Mouse (Mus musculus) WW6 (cell line): ENCODE data around the gene Mettl1.
"Not testable (repeated sequence)": the region's sequence is repeated elsewhere in the genome, so short reads cannot be mapped to it uniquely, and the experiment has no call there.

ENCODE experiments used
- DNase-seq: peaks from one replicate; pipeline ENCODE4 v3.0.0-alpha.2; 2013; ENCODE audit warnings: low read depth, low spot score

Gene Mettl1

GRCm38 (mm10) chr10:127047954-127048353 is 6.7 kb downstream of the Mettl1 start, which contains the start of gene Cyp27b1:
Gene Cyp27b1 (plus strand): TSS chr10:127048250.
- DNase-seq, result no peak

- no peak for DNase-seq
Measured at GRCm38 (mm10) chr10:127048608-127049394, 7.6 kb downstream of the Mettl1 start.

- DNase-seq, result no peak
Measured at GRCm38 (mm10) chr10:127049395-127050118, 8.3 kb downstream of the Mettl1 start.

DNA sequence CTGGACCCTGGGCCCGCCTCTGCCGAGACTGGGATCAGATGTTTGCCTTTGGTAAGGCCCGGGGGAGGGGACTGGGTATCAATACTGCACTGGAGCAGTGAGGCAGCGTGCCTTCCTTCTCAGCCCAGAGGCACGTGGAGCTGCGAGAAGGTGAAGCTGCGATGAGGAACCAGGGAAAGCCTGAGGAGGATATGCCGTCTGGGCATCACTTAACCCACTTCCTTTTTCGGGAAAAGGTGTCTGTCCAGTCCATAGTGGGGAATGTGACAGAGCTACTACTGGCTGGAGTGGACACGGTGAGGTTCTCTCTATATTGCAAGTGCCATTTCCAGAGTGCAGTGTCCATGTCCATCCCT is 8.9 kb downstream of the Mettl1 start:
- no peak for DNase-seq

GRCm38 (mm10) chr10:127054646-127055045 is 13.4 kb downstream of the Mettl1 start:
- no peak for DNase-seq

GRCm38 (mm10) chr10:127055406-127055805 is 14.2 kb downstream of the Mettl1 start:
- DNase-seq, result no peak

- DNase-seq, result no peak
Measured at GRCm38 (mm10) chr10:127056490-127056889, 15.3 kb downstream of the Mettl1 start.

DNA sequence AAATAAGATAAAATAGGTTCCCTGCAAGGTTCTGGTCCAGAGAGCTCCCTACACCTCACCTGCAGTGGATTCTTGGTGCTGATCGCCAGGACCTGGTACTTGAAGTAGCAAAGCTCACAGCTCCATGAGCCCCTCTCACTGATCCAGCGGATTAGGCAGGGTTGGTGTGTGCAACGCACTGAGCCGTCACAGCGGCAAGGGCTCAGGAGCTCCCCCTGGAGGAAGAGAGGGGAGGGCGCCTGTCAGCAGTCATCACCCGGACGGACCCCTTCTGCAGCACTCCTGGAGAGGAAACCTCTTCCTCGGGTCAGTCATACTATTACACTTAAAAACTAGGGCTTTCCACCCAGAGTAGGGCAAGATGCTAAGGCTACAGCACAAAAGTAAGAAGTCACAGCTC is 16.9 kb downstream of the Mettl1 start:
- no peak for DNase-seq

GRCm38 (mm10) chr10:127058708-127059107 is 17.5 kb downstream of the Mettl1 start:
- DNase-seq, result no peak

DNA sequence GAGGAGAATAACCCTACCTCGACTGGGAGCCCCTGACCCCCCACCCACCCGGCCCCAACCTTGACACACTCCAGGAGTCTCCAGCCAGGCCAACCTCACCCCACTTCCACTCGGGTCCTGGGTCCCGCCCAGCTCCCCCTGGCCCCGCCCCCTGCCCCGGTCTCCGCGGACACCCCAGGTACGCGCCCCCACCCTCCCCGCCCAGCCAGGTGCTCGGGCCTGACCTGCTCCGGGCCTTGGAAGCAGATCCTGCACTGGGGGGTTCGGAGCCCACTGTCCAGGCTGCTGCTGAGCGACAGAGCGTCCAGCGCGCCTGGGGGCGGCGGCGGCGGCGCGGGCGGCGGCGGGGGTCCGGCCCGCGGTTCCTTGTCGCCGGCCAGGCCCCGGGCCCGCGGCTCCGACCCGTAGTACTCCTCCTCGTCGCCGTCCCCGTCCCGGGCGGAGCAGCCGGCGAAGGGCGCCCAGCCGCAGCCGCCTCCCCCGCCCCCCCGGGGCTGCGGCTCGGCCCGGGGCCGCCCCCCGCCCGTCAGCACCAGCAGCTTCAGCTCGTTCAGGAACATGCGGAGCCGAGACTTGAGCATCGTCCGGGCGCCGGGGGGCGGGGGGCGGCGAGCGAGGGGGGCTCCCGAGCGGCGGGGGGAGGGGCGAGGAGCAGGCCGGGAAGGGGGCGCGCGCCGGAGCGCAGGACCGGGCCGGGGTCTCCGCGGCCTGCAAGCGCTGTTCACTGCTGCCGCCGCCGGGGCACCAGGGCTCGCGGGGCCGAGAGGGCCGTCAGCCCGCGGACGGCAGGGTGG is 18.2 kb downstream of the Mettl1 start:
- DNase-seq, result no peak

DNA sequence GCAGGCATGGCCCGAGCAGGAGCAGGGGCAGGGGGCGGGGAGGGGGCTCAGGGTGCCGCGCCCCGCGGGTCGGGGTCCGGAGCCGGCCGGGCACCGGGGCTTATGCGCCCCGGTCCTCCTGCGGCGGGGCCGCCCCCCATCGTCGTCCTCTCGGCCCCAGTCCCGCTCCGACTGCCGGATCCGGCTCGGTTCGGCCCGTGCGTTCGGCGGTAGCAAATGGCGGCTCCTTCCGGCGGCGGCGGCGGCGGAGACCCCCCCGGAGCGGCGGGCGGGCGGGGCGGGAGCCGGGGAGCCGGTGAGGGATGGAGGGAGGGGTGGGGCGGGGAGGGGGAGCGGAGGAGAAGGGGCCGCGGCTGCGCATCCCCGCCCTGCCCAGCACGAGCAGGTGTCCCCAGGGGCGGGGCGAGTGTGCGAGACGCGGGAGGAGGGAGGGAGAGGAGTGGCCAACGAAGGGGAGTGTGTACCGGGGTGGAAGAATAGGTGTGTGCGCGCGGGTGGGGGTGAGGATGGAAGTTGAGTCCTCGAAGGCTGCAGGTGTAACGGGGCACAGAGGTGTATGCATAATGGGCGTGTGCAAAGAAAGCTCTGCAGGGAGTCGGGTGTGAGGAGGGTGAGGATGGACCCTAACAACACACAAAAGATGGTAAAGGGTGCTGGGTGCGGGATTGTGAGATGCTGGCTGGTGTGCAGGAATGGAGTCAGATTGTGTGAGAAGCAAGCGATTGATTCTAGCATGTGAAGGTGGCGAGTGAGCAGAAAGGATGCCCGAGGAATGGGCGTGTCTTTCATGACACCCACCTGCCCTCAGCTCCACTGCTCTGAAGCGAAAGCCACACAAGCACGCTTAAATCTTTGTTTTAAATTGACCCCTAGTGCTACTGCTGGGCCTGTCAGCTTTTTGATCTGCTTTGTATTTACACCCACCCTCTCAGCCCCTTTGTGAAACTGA is 19.0 kb downstream of the Mettl1 start, which contains the start of gene March9:
March9 (minus strand) TSS at position 217 of the 949 bp plus-strand sequence.
- DNase-seq, result no peak

DNA sequence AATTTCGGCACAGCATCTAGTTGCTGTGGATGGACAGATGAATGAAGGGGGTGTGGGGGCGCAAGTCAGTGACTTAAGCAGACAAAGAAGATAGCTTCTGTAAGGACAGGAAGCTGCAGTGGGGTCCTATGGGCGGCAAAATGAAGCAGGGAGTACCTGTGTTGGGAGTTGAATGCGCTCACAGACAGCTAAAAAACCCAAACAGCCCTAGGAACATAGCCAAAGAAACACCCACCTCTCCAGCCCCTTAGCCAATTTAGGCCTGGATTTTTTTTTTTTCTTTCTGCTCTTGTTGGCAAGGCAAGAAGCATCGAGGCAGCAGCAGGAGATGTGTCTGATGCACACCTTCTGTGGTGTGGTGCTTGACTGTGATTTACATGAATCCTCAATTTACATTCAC is 19.9 kb downstream of the Mettl1 start:
- no peak for DNase-seq

- DNase-seq, result no peak
Measured at GRCm38 (mm10) chr10:127061513-127061912, 20.3 kb downstream of the Mettl1 start.

- not testable (repeated sequence) for DNase-seq
Measured at GRCm38 (mm10) chr10:127062101-127062500, 20.9 kb downstream of the Mettl1 start.

DNA sequence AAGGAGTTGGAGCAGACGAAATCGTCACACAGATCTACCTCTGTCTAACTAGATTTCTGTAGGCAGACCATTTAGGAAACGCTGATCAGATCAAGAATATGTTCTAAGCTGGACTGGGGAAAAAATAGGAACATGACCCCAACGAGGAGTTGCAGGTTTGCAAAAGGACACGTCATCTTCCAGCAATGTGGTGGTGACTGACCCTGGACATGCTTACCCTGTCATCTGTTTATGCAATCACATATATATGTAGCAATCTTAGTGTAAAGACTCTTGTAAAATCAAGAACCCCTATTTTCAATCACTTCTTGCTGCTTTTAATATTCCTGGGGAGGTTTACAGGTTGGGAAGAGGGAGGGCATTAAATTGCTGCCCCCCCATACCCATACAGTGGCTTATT is 21.3 kb downstream of the Mettl1 start:
- no peak for DNase-seq

GRCm38 (mm10) chr10:127063239-127063872 is 22.1 kb downstream of the Mettl1 start, which contains the start of gene Cdk4:
Gene Cdk4 (plus strand): TSS chr10:127063534.
- DNase-seq, result peak; percentile 95

DNA sequence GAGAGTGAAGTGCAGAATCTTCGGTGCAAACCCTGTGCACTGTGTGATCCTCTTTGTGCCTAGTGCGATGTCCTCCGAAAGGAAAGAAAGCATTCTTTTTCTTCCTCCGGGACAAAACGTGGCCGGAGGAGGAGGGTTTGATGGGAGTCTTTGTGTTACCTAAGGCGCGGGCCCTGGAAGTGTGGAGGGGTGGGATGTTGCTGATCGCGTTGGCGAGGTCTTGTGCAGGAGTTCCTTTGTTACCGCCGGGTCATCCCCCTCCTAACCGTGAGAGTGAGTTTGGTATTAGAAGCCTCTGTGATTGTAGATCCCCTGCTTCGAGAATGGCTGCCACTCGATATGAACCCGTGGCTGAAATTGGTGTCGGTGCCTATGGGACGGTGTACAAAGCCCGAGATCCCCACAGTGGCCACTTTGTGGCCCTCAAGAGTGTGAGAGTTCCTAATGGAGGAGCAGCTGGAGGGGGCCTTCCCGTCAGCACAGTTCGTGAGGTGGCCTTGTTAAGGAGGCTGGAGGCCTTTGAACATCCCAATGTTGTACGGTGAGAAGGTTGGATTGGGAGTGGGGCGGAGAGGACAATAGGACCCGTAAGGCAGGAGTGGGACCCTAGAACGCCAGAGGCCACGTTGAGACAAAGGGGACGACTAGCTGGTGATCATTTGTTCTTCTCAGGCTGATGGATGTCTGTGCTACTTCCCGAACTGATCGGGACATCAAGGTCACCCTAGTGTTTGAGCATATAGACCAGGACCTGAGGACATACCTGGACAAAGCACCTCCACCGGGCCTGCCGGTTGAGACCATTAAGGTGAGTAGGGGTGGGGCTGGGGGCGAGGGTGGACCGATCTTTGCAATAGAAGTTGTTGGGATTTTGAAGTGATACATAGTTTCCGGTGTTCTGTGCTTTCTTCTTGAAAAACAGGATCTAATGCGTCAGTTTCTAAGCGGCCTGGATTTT is 23.0 kb downstream of the Mettl1 start:
- no peak for DNase-seq

GRCm38 (mm10) chr10:127065981-127066380 is 24.8 kb downstream of the Mettl1 start:
- no peak for DNase-seq

DNA sequence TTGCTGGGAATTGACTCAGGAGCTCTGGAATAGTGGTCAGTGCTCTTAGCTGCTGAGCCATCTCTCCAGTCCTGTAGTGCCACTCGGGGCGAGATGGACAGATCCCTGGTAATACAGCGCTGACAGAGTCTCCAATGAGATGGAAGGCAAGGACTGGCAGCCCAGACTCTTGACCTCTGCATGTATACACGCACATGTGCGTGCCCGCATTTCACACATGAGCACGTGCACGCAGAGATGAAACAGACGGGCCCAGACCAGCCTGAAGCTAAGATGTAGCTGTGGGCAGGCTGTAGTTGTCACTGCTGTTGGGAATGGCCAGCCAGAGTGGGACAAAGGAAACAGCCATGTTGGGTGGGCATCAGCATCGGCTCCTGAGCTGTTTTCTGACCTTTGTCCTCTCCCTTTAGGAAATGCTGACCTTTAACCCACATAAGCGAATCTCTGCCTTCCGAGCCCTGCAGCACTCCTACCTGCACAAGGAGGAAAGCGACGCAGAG is 25.4 kb downstream of the Mettl1 start:
- no peak for DNase-seq
